Mouse (Mus musculus) olfactory bulb, adult 2 months (tissue): ENCODE data around the gene Reep3.

Experiments used
- CTCF ChIP-seq: fragments of 200-500 bp; IDR thresholded peaks from 2 replicates; pipeline ENCODE4 v1.5.1; 2012; ENCODE audit warnings: low read depth, mild to moderate bottlenecking, low read length, moderate library complexity; ENCODE audit not compliant: insufficient read depth
- POLR2A ChIP-seq: fragments of 200-500 bp; IDR thresholded peaks from 2 replicates; pipeline ENCODE4 v1.6.1; 2012; ENCODE audit warnings: mild to moderate bottlenecking, low read depth, low read length, moderate library complexity; ENCODE audit not compliant: insufficient read depth

- no peak for TF ChIP-seq CTCF
- TF ChIP-seq POLR2A = no peak
These were observed 1.8 kb downstream of the Reep3 start for GRCm38 (mm10) chr10:67094922-67095321.
